In the genomic region with DNA sequence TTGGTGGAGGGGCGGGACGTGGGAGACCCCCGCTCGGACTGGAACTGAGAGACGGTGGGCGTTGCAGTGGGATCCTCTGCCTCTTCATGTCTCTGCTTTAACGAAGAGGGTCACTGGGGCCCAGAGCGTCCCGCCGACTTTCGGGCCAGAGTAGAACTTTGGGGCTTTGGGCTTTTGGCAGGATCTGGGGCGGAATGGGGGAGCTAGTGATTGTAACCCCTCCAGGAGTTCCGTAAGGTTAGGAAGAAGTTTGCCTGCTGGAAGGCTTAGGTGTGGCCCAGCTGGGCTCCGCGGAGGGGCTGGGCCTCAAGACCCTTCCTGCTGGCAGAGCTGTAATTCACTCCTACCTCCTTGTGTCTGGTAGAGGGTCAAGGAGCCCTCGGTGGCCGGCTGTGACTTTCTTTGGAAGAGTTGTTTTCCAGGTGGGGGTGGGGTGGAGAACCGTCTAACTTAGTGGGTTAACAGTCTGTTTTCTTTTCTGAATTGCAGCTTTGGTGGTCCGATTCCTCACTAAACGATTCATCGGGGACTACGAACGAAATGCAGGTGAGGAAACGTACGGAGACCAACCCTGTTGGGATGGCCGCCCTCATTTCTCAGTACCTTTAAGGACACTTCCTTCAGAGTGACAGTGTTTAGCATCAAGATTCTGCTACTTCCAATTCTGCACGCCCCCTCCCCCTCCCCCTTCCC, we compare ENCODE assay signal across 8 mouse cellular contexts. TPM values are rescaled to one million over a fixed set of nuclear protein-coding genes. Genes with fewer than 3 reads are reported as not detected.
A peak's percentile ranks its signal among the peaks of the same experiment; 100 is the strongest.
DNase-seq lines count a peak whose midpoint lies in the region; ATAC-seq and TF ChIP-seq lines count a peak whose summit lies in the region.

No protein-coding gene starts in this region.

- H3K27me3 ChIP-seq in kidney, embryonic 15.5 days: peaks cover 8% of the 10 kb centered on the region; the same call in 1 of the 2 replicates
- no peaks in the 10 kb centered on the region for H3K27me3 ChIP-seq in heart, embryonic 16.5 days (ENCODE audit: control insufficient read depth, insufficient read depth, low read length)
- H3K27me3 ChIP-seq in liver, postnatal 0 days (ENCODE audit: insufficient read depth, low read length): 0 out of 2 replicates have a peak, but pooled peaks cover 8% of the 10 kb centered on the region

- DNase-seq in kidney, adult 11 months: no peak
- DNase-seq in liver, postnatal 0 days: no peak
- DNase-seq in layer of hippocampus, adult 8-10 months (ENCODE audit: low spot score in 2 of 2): no peak
- no peak for DNase-seq in thymus, postnatal 25 days

- peaks cover 62% of the 10 kb centered on the region for H3K4me1 ChIP-seq in kidney, embryonic 15.5 days
- no peaks in the 10 kb centered on the region; the same call in 1 of the 2 replicates for H3K4me1 ChIP-seq in bone marrow macrophage, adult 2 months (ENCODE audit: control insufficient read depth, insufficient read depth, low read length)
- H3K4me1 ChIP-seq in heart, embryonic 16.5 days (ENCODE audit: control insufficient read depth, insufficient read depth, low read length): peaks cover 52% of the 10 kb centered on the region
- peaks cover 10% of the 10 kb centered on the region; the same call in 1 of the 2 replicates for H3K4me1 ChIP-seq in liver, postnatal 0 days (ENCODE audit: insufficient read depth)

- under 1% methylated on average over 27 of the region's 27 CpGs for WGBS in kidney, embryonic 15.5 days
- 3% methylated on average over 27 of the region's 27 CpGs for WGBS in heart, embryonic 16.5 days
- WGBS in liver, postnatal 0 days (ENCODE audit: insufficient replicate concordance): 11% methylated on average over 27 of the region's 27 CpGs

- H3K36me3 ChIP-seq in kidney, embryonic 15.5 days: peaks cover 38% of the 10 kb centered on the region
- H3K36me3 ChIP-seq in heart, embryonic 16.5 days (ENCODE audit: control insufficient read depth, insufficient read depth): peaks cover 27% of the 10 kb centered on the region
- H3K36me3 ChIP-seq in liver, postnatal 0 days (replicated peaks; ENCODE audit: insufficient read depth, low read length): peaks cover 13% of the 10 kb centered on the region

- peak overlapping the region; percentile 99 for H3K4me2 ChIP-seq in kidney, embryonic 15.5 days
- H3K4me2 ChIP-seq in heart, embryonic 16.5 days (ENCODE audit: low read depth, low read length): peak overlapping the region; percentile 94
- H3K4me2 ChIP-seq in liver, postnatal 0 days (ENCODE audit: low read depth, low read length): peak overlapping the region; percentile 89

- H3K27ac ChIP-seq in kidney, embryonic 15.5 days: peak overlapping the region; percentile 87
- H3K27ac ChIP-seq in bone marrow macrophage, adult 2 months (ENCODE audit: insufficient read depth, low read depth, low read length): no peak overlapping the region
- peak overlapping the region; percentile 89 for H3K27ac ChIP-seq in heart, embryonic 16.5 days (ENCODE audit: low read length)
- peak overlapping the region; percentile 64 for H3K27ac ChIP-seq in liver, postnatal 0 days (ENCODE audit: low read depth)

- TF ChIP-seq CTCF in bone marrow macrophage, adult 2 months (IDR thresholded peaks at IDR 0.05; ENCODE audit: low read depth, low read length): no peak
- no peak for TF ChIP-seq CTCF in liver, postnatal 0 days (IDR thresholded peaks at IDR 0.05; ENCODE audit: low read depth)

- H3K9ac ChIP-seq in kidney, embryonic 15.5 days: peak overlapping the region; percentile 94
- H3K9ac ChIP-seq in heart, embryonic 16.5 days (ENCODE audit: low read length): peak overlapping the region; percentile 95
- peak overlapping the region; percentile 86 for H3K9ac ChIP-seq in liver, postnatal 0 days (replicated peaks)

- H3K9me3 ChIP-seq in kidney, embryonic 15.5 days (replicated peaks): no peaks in the 10 kb centered on the region
- H3K9me3 ChIP-seq in heart, embryonic 16.5 days (replicated peaks; ENCODE audit: control insufficient read depth, low read length): no peaks in the 10 kb centered on the region
- H3K9me3 ChIP-seq in liver, postnatal 0 days (ENCODE audit: low read length): no peaks in the 10 kb centered on the region

- TF ChIP-seq EP300 in liver, postnatal 0 days (IDR thresholded peaks at IDR 0.05; ENCODE audit: low read depth): no peak

- TF ChIP-seq POLR2A in bone marrow macrophage, adult 2 months (IDR thresholded peaks at IDR 0.05; ENCODE audit: borderline replicate concordance, low read depth, low read length): no peak

- H3K4me3 ChIP-seq in kidney, embryonic 15.5 days (replicated peaks): peak overlapping the region; percentile 97
- H3K4me3 ChIP-seq in bone marrow macrophage, adult 2 months (ENCODE audit: insufficient read depth, low read length): peak overlapping the region; percentile 94
- peak overlapping the region; percentile 81 for H3K4me3 ChIP-seq in heart, embryonic 16.5 days (ENCODE audit: low read length)
- peak overlapping the region; percentile 83 for H3K4me3 ChIP-seq in liver, postnatal 0 days (ENCODE audit: low read depth, low read length)

- ATAC-seq in kidney, embryonic 15.5 days (replicated peaks; ENCODE audit: low FRiP score): peak; percentile 34; the same call in 1 of the 2 replicates
- no peak for ATAC-seq in heart, embryonic 16.5 days (replicated peaks; ENCODE audit: extremely low read depth, insufficient read depth, low FRiP score)
- ATAC-seq in liver, postnatal 0 days: 0 out of 2 replicates have a peak, but pooled peaks have one; percentile 3
- ATAC-seq in megakaryocyte-erythroid progenitor cell, adult 5-6 weeks (replicated peaks; ENCODE audit: low FRiP score, low TSS enrichment, poor library complexity, severe bottlenecking): no peak

RNA-seq across cellular contexts. Expression of a gene that starts 0.7 kb away (rescaled TPM):
- 60.3 and 63.1 TPM in 2 replicates for polyA plus RNA-seq in kidney, embryonic 15.5 days (2015; fragmentation: Nextera tagmentation; extraction: Ambion mirVana)
- polyA plus RNA-seq in bone marrow macrophage, adult 2 months (2012; ENCODE audit: insufficient read depth, insufficient read length, missing spikeins): not detected in 2 replicates
- polyA plus RNA-seq in heart, embryonic 16.5 days (2015; fragmentation: Nextera tagmentation; extraction: Ambion mirVana): 101 and 112 TPM in 2 replicates
- polyA plus RNA-seq in liver, postnatal 0 days (2015; fragmentation: Nextera tagmentation; extraction: Ambion mirVana): 9.4 and 9.6 TPM in 2 replicates
- total RNA-seq in layer of hippocampus, adult 8-10 months (2022): 10 to 100 TPM; 60.9 to 67.0 (median 63.6) TPM
- not detected in 2 replicates for total RNA-seq in megakaryocyte-erythroid progenitor cell, adult 5-6 weeks (2014; fragmentation: Nextera tagmentation)
- total RNA-seq in megakaryocyte-erythroid progenitor cell, adult 5-6 weeks (2017): 0.14 TPM in 1 of 2 replicates, not detected in the other

Comparison
In these comparisons a context has a peak if more than half of its experiments do, and no peak if none do; other contexts are left out.
1. ATAC-seq: peak in kidney, embryonic 15.5 days (single experiment) and liver, postnatal 0 days (single experiment); none in heart, embryonic 16.5 days (single experiment) and megakaryocyte-erythroid progenitor cell, adult 5-6 weeks (single experiment).
2. Peak in every context shown above with its lines, with median percentiles within 50 percentile points of each other: H3K4me2 ChIP-seq, H3K4me3 ChIP-seq and H3K9ac ChIP-seq.